Mouse (Mus musculus): ENCODE data around the gene 2310034G01Rik.

DNA sequence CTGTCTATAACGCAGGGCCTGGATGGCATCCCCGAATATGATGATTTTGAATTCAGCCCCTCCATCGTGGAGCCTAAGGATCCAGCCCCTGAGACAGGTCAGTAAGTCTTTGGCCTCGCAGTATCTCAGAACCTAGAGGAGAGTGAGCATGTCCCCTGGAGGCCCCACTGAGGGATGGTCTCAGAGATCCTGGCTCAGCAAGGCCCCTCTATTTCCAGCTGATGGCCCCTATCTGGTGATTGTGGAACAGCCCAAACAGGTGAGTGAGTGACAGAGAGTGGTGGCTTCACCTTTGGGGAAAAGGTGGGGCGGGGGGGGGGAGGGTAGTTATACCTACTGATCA is 43.9 kb downstream of the 2310034G01Rik start:
- TF ChIP-seq CTCF (IDR thresholded peaks at IDR 0.05; ENCODE audit: extremely low read depth, insufficient read length, insufficient replicate concordance, low read depth, low read length) (no peak), POLR2A (IDR thresholded peaks at IDR 0.05; ENCODE audit: low read depth, low read length) (no peak)
